Mouse (Mus musculus) cerebellum, adult 9-10 months (tissue): Measurements from ENCODE around the gene Rab6a.
A peak's percentile ranks its signal among the peaks of the same experiment; 100 is the strongest.
"Not testable (repeated sequence)": the region's sequence is repeated elsewhere in the genome, so short reads cannot be mapped to it uniquely, and the experiment has no call there.

Experiments
- DNase-seq: peaks from one replicate; pipeline ENCODE4 v3.0.0; 2022

Gene Rab6a

GRCm38 (mm10) chr7:100607214-100608129 is at the start of gene Rab6a:
Gene Rab6a, plus strand, starts transcription at chr7:100607410.
- DNase-seq = peak; percentile 98

DNA sequence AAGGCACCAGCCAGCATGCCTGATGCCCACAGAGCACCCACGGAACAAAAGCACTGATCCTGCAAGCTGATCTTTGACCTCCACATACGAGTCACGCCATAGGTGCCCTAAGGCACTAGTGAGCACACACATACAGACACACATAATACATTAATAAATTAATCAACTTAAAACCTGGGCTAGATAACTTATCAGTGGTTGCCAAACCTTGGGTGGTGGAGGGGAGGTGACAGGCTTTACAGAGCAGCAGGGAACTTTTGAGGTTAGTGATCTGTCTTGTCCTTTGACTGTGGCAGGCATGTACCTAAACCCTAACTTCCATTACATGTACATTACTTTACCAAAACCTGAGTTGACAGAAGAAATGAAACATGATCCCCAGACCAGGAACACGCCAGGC is 47.9 kb upstream of the Rab6a start:
- no peak for DNase-seq

- no peak for DNase-seq
These were observed 45.2 kb upstream of the Rab6a start for GRCm38 (mm10) chr7:100561861-100562587.

GRCm38 (mm10) chr7:100567238-100567637 is 40.0 kb upstream of the Rab6a start:
- DNase-seq = not testable (repeated sequence)

DNA sequence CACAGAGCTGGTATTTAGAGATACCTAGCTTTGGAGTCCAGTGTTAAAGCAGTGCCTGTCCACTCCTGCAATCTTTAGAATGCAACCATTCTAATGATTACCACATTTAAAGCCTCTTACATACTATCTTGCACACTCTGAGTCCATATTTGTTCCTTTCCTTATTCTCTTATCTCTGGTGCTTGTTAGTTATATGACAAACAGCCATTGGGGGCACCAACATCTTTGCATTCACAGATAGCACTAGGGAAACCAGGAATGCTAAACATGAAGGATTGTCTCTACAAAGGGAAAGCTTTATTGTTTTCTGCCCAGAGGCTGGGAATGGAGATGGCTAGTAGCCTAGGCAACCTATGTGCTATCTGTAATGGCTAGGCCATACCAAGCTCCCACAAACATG is 37.3 kb upstream of the Rab6a start:
- no peak for DNase-seq

DNA sequence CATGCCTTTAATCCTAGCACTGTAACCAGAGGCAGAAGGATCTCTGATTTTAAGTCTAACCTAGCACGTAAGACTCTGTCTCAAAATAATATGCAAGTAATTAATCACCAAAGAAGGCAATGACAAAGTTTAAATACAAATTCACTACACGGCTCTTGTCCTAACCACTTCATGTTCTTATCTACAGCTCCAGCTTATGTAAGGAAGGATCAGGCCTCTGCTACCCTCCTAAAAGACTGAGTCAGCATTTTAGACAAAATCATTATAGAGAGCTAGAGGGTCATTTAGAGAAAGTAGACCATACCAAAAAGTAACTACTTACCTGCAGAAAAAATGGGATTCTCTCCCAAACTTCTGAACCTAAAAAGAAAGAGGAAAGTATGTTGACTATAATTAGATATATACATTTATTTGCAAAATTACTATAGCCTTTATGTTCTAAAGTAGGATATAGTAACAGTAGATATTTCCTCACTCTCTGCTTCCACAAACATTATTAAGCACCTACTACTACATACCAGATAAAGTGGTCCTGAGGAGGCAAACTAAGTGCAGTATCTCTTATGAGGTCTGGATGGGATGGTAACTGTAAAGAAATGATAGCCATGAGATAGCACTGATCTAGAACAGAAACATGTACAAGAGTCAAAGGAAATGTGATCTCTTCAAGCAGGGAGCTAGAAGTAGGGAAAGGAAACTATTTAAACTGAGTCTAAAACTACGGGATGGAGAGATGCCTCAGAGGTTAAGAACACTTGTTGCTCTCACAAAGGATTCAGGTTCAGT is 36.1 kb upstream of the Rab6a start:
- DNase-seq = no peak

GRCm38 (mm10) chr7:100572061-100572460 is 35.1 kb upstream of the Rab6a start:
- peak; percentile 76 for DNase-seq

- no peak for DNase-seq
These were observed 34.5 kb upstream of the Rab6a start for GRCm38 (mm10) chr7:100572704-100573103.

DNA sequence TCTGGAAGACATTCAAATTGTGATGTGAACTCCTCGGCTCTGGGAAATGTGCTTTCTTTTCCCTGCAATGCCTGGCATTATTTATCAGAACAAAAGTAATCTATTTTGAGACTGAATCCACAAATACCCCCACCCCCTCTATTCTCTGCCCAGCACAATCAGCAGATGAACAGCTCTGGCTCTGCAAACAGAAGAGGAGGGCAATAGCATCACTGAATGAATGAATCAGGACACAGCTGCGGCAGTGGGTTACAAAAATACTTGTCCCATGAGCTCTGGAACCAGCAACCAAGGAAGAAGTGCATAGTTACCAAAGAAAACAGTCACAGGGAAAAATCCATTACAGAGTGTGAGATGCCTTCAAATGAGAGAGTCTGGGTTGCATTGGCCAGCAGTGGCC is 28.4 kb upstream of the Rab6a start:
- no peak for DNase-seq

GRCm38 (mm10) chr7:100582235-100582634 is 25.0 kb upstream of the Rab6a start:
- DNase-seq = no peak

DNA sequence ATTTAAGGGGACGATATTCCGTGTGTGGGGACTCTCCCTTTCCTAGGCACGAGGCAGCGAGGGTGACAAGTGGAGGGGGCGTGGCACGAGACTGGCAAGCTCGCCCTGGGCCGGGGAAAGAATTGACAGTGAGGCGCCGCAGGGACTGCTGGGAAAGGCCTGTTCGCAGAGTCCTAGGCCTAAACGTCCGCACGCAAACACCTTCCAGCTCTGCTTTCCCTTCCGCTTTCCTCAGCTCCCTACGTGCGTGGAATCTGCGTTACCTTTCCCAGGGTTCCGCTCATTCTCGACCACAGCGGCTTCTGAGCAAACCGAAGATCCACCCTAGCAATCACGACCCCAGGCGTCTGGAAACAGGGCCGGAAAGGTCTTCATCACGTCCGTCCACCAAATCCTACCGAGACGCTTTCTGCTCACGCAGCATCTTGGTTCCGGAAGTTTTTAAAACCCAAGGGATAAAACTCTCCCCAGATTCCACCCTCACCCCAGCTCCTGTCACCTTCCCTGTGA is 24.4 kb upstream of the Rab6a start:
- peak; percentile 92 for DNase-seq

GRCm38 (mm10) chr7:100589816-100590215 is 17.4 kb upstream of the Rab6a start:
- no peak for DNase-seq

GRCm38 (mm10) chr7:100590504-100590844 is 16.7 kb upstream of the Rab6a start:
- DNase-seq = no peak

GRCm38 (mm10) chr7:100590845-100591521 is 16.2 kb upstream of the Rab6a start:
- DNase-seq = peak; percentile 88

DNA sequence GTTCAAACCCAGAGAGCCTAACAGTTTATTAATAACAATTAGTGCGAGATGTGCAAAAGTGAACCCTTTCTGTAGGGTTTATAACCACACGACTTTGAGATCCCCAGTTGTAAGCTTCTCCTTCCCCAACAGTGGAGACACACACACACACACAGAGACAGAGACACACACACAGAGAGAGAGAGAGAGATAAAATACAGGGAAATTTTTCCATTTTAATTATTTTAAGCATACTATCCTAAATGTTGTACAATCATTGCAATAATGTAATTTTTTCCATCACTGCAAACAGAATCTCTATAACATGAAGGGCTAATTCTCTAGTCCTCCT is 15.7 kb upstream of the Rab6a start:
- no peak for DNase-seq

DNA sequence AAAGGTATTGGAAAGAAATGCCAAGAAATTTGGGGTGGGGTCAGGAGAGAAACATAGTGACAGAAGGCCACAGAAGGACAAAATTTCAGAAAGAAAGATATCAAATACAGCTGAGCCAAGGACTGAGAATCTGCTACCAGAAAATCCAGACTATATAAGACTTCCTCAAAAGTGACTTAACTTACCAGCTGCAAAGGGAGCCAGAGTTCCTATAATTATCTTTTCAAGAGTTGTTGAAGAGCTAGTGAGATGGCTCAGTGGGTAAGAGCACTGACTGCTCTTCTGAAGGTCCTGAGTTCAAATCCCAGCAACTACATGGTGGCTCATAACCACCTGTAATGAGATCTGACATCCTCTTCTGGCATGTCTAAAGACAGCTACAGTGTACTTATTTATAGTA is 13.9 kb upstream of the Rab6a start:
- DNase-seq = no peak

GRCm38 (mm10) chr7:100600211-100600610 is 7.0 kb upstream of the Rab6a start:
- DNase-seq = no peak

- DNase-seq = peak; percentile 74
These were observed 1.0 kb downstream of the Rab6a start, which contains the start of gene Mrpl48 for GRCm38 (mm10) chr7:100608130-100608741. Gene Mrpl48, minus strand, starts transcription at chr7:100608301.

GRCm38 (mm10) chr7:100608910-100609309 is 1.7 kb downstream of the Rab6a start:
- DNase-seq = no peak

DNA sequence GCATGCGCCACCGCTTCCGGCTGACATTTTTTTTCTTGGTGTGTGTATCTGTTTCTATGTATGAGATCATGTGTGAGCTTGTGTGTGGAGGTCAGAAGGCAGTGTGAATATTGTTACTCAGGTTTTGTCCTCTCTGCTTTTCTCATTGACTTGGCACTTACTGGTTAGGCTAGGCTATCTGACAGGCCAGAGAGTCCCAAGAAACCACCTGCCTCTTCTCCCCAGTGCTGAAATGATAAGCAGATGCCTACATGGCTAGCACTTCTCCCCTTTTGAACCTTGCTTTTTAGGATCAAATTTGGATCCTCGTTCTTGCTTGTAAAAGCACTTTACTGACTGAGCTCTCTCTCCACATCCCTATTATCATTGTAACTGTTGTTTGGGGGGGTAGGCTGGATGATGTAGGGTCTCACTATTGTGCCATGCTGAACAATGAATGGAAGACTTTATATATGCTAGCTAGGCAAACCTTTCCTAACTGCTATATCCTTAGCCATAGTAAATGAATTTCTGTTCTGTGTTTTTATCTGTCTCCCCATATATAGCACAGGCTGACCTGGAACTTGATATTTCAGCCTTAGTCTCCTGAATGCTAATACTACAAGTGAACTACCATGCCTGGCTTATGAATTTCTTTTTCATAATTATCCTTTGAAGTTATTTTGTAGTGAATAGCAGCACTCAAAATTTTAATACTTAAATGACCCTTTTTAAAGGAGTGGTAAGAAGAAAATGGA is 9.1 kb downstream of the Rab6a start:
- DNase-seq = no peak

DNA sequence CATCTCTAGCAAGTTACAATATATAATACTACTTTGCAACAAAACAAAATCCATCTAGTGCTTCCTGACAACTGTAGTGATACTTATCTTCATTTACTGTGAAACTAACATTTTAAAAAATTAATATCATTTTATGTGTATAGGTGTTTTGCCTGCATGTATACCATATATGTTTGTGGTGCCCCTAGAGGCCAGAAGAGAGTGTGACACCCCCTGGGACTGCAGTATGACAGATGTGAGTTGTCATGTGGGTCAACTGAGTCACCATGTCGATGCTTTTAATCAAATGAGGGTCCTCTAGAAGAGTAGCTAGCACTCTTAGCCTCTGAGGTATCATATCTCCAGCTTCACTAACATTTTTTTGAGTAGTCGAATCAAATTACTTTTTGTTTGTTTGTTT is 15.1 kb downstream of the Rab6a start:
- DNase-seq = no peak
